Mouse (Mus musculus) gastrocnemius, adult 2 months (tissue): ENCODE measurements around the gene Nprl3. TPM values are rescaled to one million over a fixed set of nuclear protein-coding genes. Genes with fewer than 3 reads are reported as not detected.

Experiments
- DNase-seq: peaks from one replicate; pipeline ENCODE4 v3.0.0; 2022
- H3K27ac ChIP-seq: fragments of 200-600 bp; 2 replicates; pipeline ENCODE4 v1.8.1; 2022; ENCODE audit warnings: mild to moderate bottlenecking
- H3K4me3 ChIP-seq: fragments of 200-600 bp; 2 replicates; pipeline ENCODE4 v1.8.1; 2022; ENCODE audit warnings: mild to moderate bottlenecking, moderate library complexity
- CTCF ChIP-seq: fragments of 200-600 bp; IDR thresholded peaks from 2 replicates; pipeline ENCODE4 v1.8.1; 2022; ENCODE audit warnings: antibody characterized with exemption, mild to moderate bottlenecking, moderate library complexity
- intact Hi-C: fragments of 180-260 bp; cut with DNase I; formaldehyde crosslinking; loops from one replicate; pipeline ENCODE4 v1.15.1; 2025
- total RNA-seq, 2 experiments: library from RNA; stranded (reverse); gene quantifications; 2 replicates each; pipeline ENCODE4 v1.2.3; 2021

The Nprl3 gene
- total RNA-seq, 2 experiments from 2014 or later = 25.6 to 29.6 TPM

DNA sequence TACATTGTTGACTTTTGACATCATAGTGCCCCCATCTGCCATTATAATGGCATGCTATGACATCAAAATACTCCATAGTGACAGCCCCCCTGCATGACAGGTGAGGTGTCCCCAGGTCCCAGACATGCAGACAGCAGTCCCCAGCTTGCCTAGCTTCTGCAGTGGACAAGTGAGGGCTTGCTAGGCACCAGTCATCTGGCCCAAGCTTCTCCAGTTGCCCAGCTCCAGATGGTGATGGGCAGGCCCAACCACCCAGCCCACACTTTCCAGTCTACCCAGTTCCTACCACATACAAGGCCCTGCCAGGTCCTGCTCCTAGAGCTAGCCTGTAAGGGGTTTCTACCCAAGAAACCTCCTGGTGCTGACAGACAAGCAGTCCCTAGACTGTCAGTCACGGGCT lies 89.0 kb downstream of the Nprl3 start:
- no peak for DNase-seq
- no peak for TF ChIP-seq CTCF
- Histone ChIP-seq H3K4me3 (no peak overlapping the region), H3K27ac (no peak overlapping the region)
- intact Hi-C loops = no loop called here

Other genes with a start within 250 kb of the Nprl3 start
- not detected for gene Il9r, start 67.4 kb downstream of the Nprl3 start, total RNA-seq
- gene Snrnp25, start 62.3 kb downstream of the Nprl3 start, total RNA-seq = 1 to 10 TPM; 9.5 to 9.7 TPM
- 10 to 100 TPM; 17.9 to 19.9 TPM for gene Rhbdf1, start 45.4 kb downstream of the Nprl3 start, total RNA-seq
- gene Mpg, start 41.2 kb downstream of the Nprl3 start, total RNA-seq = 1 to 10 TPM; 3.1 to 5.3 TPM
- gene Hba-x, start 8.7 kb upstream of the Nprl3 start, total RNA-seq = not detected
- 100 to 1,000 TPM; 219 to 309 TPM for gene Hba-a1, start 15.8 kb upstream of the Nprl3 start, total RNA-seq
- not detected for gene Hbq1b, start 19.3 kb upstream of the Nprl3 start, total RNA-seq
- gene Hba-a2, start 28.8 kb upstream of the Nprl3 start, total RNA-seq = 100 to 1,000 TPM; 153 to 208 TPM
- not detected for gene Hbq1a, start 32.4 kb upstream of the Nprl3 start, total RNA-seq
- gene Sh3pxd2b, start 80.1 kb upstream of the Nprl3 start, total RNA-seq = 1 to 10 TPM; 2.5 to 7.1 TPM
- 10 to 100 TPM in 1 of 2 experiments, 1 to 10 TPM in 1; 9.3 to 12.1 TPM for gene Ubtd2, start 187.7 kb upstream of the Nprl3 start, total RNA-seq